Mouse (Mus musculus) midbrain, embryonic 11.5 days (tissue): ENCODE measurements at regions not wholly inside any gene's neighbourhood (a gene's known extent, or its start where the extent isn't known, plus 50 kb on each side); places are given as distances from the start of the nearest gene placed in this dataset.

Experiments used
- ATAC-seq: fragments of 200-750 bp; cut with Nextera tagmentation; 2 replicates; pipeline ENCODE4 v1.8.0; 2017; ENCODE audit warnings: moderate TSS enrichment, moderate library complexity; ENCODE audit not compliant: low FRiP score
- DNase-seq: peaks from one replicate; pipeline ENCODE4 v3.0.0; 2015; ENCODE audit warnings: low spot score; ENCODE audit errors: missing footprints
- H3K27ac ChIP-seq: fragments of 300-500 bp; sonication (generic); 2 replicates; pipeline ENCODE4 v1.5.1; 2014; ENCODE audit warnings: low read depth, low read length
- H3K27me3 ChIP-seq: fragments of 300-500 bp; sonication (generic); 2 replicates; pipeline ENCODE4 v1.6.1; 2014; ENCODE audit warnings: mild to moderate bottlenecking, low read length, moderate library complexity, mixed read lengths; ENCODE audit not compliant: control insufficient read depth, insufficient read depth
- H3K36me3 ChIP-seq: fragments of 300-500 bp; sonication (generic); 2 replicates; pipeline ENCODE4 v1.6.1; 2014; ENCODE audit warnings: mild to moderate bottlenecking, low read length, moderate library complexity, mixed read lengths; ENCODE audit not compliant: control insufficient read depth, insufficient read depth
- H3K4me1 ChIP-seq: fragments of 300-500 bp; sonication (generic); 2 replicates; pipeline ENCODE4 v1.6.1; 2014; ENCODE audit warnings: low read length; ENCODE audit not compliant: control insufficient read depth, insufficient read depth
- H3K4me2 ChIP-seq: fragments of 300-500 bp; sonication (generic); 2 replicates; pipeline ENCODE4 v1.6.1; 2014; ENCODE audit warnings: mild to moderate bottlenecking, moderate library complexity
- H3K4me3 ChIP-seq: fragments of 300-500 bp; sonication (generic); 2 replicates; pipeline ENCODE4 v1.5.1; 2014; ENCODE audit warnings: low read depth, low read length
- H3K9ac ChIP-seq: fragments of 300-500 bp; sonication (generic); 2 replicates; pipeline ENCODE4 v1.6.1; 2014; ENCODE audit warnings: low read length
- H3K9me3 ChIP-seq: fragments of 300-500 bp; sonication (generic); 2 replicates; pipeline ENCODE4 v1.6.1; 2016; ENCODE audit warnings: low read length; ENCODE audit not compliant: control insufficient read depth
- WGBS: fragments of 180-500 bp; shearing (Covaris S2); extraction: QIAGEN DNeasy Blood & Tissue Kit; methylation state at CpG from one replicate; pipeline ENCODE4 v1.1.7; 2014; 5-methylcytosine and 5-hydroxymethylcytosine counted together

GRCm38 (mm10) chr2:19792177-19792576 is 117.4 kb upstream of the Etl4 start:
- Histone ChIP-seq H3K9ac (no peak overlapping the region), H3K36me3 (no peaks in the 10 kb centered on the region), H3K9me3 (no peaks in the 10 kb centered on the region), H3K27me3 (no peaks in the 10 kb centered on the region), H3K4me3 (no peak overlapping the region), H3K4me1 (no peaks in the 10 kb centered on the region), H3K27ac (no peak overlapping the region), H3K4me2 (no peak overlapping the region)
- DNase-seq (no peak), ATAC-seq (no peak)
- 90% methylated on average over 6 of the region's 6 CpGs for WGBS

GRCm38 (mm10) chr2:19796790-19797189 is 112.8 kb upstream of the Etl4 start:
- H3K27ac ChIP-seq: no peak overlapping the region
- peak; percentile 46; the same call in 1 of the 2 replicates for ATAC-seq
- H3K4me1 ChIP-seq: no peaks in the 10 kb centered on the region
- H3K9ac ChIP-seq: no peak overlapping the region
- no peak overlapping the region for H3K4me3 ChIP-seq
- 41% methylated on average over 2 of the region's 2 CpGs for WGBS
- H3K4me2 ChIP-seq: no peak overlapping the region
- DNase-seq: no peak
- no peaks in the 10 kb centered on the region for H3K27me3 ChIP-seq
- no peaks in the 10 kb centered on the region for H3K36me3 ChIP-seq
- H3K9me3 ChIP-seq: no peaks in the 10 kb centered on the region
